Mouse (Mus musculus): ENCODE measurements around the gene Fcgr2b. TPM values are rescaled to one million over a fixed set of nuclear protein-coding genes. Genes with fewer than 3 reads are reported as not detected.
A peak's percentile ranks its signal among the peaks of the same experiment; 100 is the strongest.

Gene Fcgr2b
- total and polyA plus RNA-seq, 3 experiments, result 4.2 to 8.3 (median 7.6) TPM

- DNase-seq, result peak; percentile 20
These were observed 49.4 kb downstream of the Fcgr2b start for GRCm38 (mm10) chr1:170926941-170927340.

GRCm38 (mm10) chr1:170924485-170924884 is 51.9 kb downstream of the Fcgr2b start:
- no peak for DNase-seq

- DNase-seq, result no peak
These were observed 57.0 kb downstream of the Fcgr2b start for GRCm38 (mm10) chr1:170919308-170919707.

- no peak for DNase-seq
These were observed 60.7 kb downstream of the Fcgr2b start for GRCm38 (mm10) chr1:170915657-170916056.

- no peak for DNase-seq
These were observed 63.3 kb downstream of the Fcgr2b start, which contains the start of gene Fcrlb for GRCm38 (mm10) chr1:170912891-170913615. Gene Fcrlb, minus strand, starts transcription at chr1:170912941.

DNA sequence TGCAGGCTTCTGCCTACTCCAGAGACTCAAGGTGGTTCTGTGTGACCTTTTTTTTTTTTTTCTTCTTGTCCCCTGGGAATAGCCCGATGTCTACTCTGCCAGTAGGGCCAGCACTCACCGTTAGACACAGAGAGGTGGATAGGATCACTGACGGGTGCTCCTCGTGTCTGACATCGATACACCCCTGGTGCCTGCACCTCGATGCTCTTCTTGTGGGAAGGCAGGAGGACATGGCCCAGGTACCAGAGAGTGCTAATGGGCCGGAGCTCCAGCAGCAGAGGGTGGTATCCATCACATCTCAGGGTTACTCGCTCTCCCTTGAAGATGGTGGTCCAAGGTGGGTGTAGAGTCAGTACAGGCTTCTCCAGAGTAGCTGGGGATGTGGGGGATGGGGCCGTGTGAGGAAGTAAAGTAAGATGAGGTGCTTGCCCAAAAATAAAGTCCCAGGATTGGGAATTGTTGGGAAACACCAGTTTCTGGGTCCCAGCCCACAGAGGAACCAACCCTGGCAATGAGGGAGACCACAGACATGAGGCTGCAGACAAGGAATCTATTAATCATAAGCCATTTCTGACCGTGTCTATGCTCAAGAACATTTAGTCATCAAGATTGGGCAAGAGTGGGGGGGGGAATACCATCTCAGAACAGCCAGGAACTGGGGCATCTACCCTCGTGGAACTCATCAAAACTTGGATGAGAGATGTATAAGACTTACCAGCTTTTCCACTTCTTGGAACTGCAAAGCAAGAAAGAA is 64.3 kb downstream of the Fcgr2b start:
- peak; percentile 56 for DNase-seq

Other genes with a start within 250 kb of the Fcgr2b start
- 10 to 100 TPM; 33.3 to 33.5 TPM for gene Atf6, start 108.8 kb downstream of the Fcgr2b start, total RNA-seq (2021)
- 8.1 and 11.8 TPM in 2 replicates for gene Atf6, start 108.8 kb downstream of the Fcgr2b start, polyA plus RNA-seq (2012; rRNA removed)
- under 1 TPM; 0.62 to 0.72 TPM for gene Gm26620, start 91.5 kb downstream of the Fcgr2b start, total RNA-seq (2021)
- gene Gm26620, start 91.5 kb downstream of the Fcgr2b start, polyA plus RNA-seq (2012; rRNA removed), result 4.5 and 5.1 TPM in 2 replicates
- 10 to 100 TPM; 12.9 to 20.6 TPM for gene Dusp12, start 91.0 kb downstream of the Fcgr2b start, total RNA-seq (2021)
- gene Dusp12, start 91.0 kb downstream of the Fcgr2b start, polyA plus RNA-seq (2012; rRNA removed), result 12.4 and 13.5 TPM in 2 replicates
- not detected for gene Fcrlb, start 63.6 kb downstream of the Fcgr2b start, total RNA-seq (2021)
- 0.54 and 0.76 TPM in 2 replicates for gene Fcrlb, start 63.6 kb downstream of the Fcgr2b start, polyA plus RNA-seq (2012; rRNA removed)
- gene Fcrla, start 49.0 kb downstream of the Fcgr2b start, total RNA-seq (2021), result under 1 TPM in 1 of 2 experiments, not detected in 1; 0.97 TPM
- 0.52 and 1.2 TPM in 2 replicates for gene Fcrla, start 49.0 kb downstream of the Fcgr2b start, polyA plus RNA-seq (2012; rRNA removed)
- gene Fcgr4, start 42.4 kb upstream of the Fcgr2b start, total RNA-seq (2021), result 1 to 10 TPM; 5.1 to 6.9 TPM
- 1.6 and 2.0 TPM in 2 replicates for gene Fcgr4, start 42.4 kb upstream of the Fcgr2b start, polyA plus RNA-seq (2012; rRNA removed)
- 10 to 100 TPM; 16.4 to 17.7 TPM for gene Fcgr3, start 88.4 kb upstream of the Fcgr2b start, total RNA-seq (2021)
- 5.4 and 5.5 TPM in 2 replicates for gene Fcgr3, start 88.4 kb upstream of the Fcgr2b start, polyA plus RNA-seq (2012; rRNA removed)
- 1 to 10 TPM; 2.7 to 3.1 TPM for gene Cfap126, start 137.4 kb upstream of the Fcgr2b start, total RNA-seq (2021)
- 2.2 and 3.1 TPM in 2 replicates for gene Cfap126, start 137.4 kb upstream of the Fcgr2b start, polyA plus RNA-seq (2012; rRNA removed)
- gene Sdhc, start 174.1 kb upstream of the Fcgr2b start, total RNA-seq (2021), result 100 to 1,000 TPM; 415 to 526 TPM
- 125 and 156 TPM in 2 replicates for gene Sdhc, start 174.1 kb upstream of the Fcgr2b start, polyA plus RNA-seq (2012; rRNA removed)
- 1 to 10 TPM in 1 of 2 experiments, under 1 TPM in 1; 0.49 to 1.5 TPM for gene Mpz, start 174.2 kb upstream of the Fcgr2b start, total RNA-seq (2021)
- 1.7 and 5.1 TPM in 2 replicates for gene Mpz, start 174.2 kb upstream of the Fcgr2b start, polyA plus RNA-seq (2012; rRNA removed)
- gene Pcp4l1, start 219.7 kb upstream of the Fcgr2b start, total RNA-seq (2021), result 10 to 100 TPM; 42.6 to 54.7 TPM
- gene Pcp4l1, start 219.7 kb upstream of the Fcgr2b start, polyA plus RNA-seq (2012; rRNA removed), result 68.9 and 73.5 TPM in 2 replicates
- gene Nr1i3, start 237.4 kb upstream of the Fcgr2b start, total RNA-seq (2021), result under 1 TPM in 1 of 2 experiments, not detected in 1; 0.40 TPM
- not detected in 2 replicates for gene Nr1i3, start 237.4 kb upstream of the Fcgr2b start, polyA plus RNA-seq (2012; rRNA removed)
- gene Tomm40l, start 246.0 kb upstream of the Fcgr2b start, total RNA-seq (2021), result 10 to 100 TPM; 34.4 to 63.1 TPM
- gene Tomm40l, start 246.0 kb upstream of the Fcgr2b start, polyA plus RNA-seq (2012; rRNA removed), result 37.2 and 45.3 TPM in 2 replicates
- gene Apoa2, start 248.5 kb upstream of the Fcgr2b start, total RNA-seq (2021), result 10 to 100 TPM in 1 of 2 experiments, 1 to 10 TPM in 1; 4.5 to 48.6 TPM
- gene Apoa2, start 248.5 kb upstream of the Fcgr2b start, polyA plus RNA-seq (2012; rRNA removed), result 7.8 TPM in 1 of 2 replicates, not detected in the other

Data from adrenal gland, adult 2 months (tissue).